Mouse (Mus musculus): Measurements from ENCODE around the gene Rnase10.

- TF ChIP-seq CTCF (IDR thresholded peaks at IDR 0.05; ENCODE audit: low read depth, low read length) (no peak), POLR2A (IDR thresholded peaks at IDR 0.05; ENCODE audit: insufficient read depth, low read length) (no peak), EP300 (IDR thresholded peaks at IDR 0.05; ENCODE audit: insufficient read depth, low read depth, low read length) (no peak)
These were observed 25.7 kb upstream of the Rnase10 start for GRCm38 (mm10) chr14:50981837-50982236.

All from ES-Bruce4 (cell line).